Comparison of ENCODE assay signal across 8 mouse cellular contexts in the genomic region with DNA sequence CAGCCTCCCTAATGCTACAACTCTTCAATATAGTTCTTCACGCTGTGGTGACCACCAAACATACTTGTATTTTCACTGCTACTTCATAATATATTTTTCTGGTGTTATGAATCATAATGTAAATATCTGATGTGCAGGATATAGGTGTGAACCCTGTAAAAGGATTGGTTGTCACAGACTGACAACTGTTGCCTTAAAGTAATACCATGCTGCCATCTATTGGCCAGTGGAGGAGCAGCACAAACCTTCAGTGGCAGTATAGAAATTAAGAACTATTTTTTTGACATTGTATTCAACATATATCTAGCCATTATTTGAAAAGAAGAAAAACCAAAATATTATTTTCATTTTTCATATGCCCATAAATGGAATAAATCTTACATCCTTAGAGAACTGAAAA. TPM values are rescaled to one million over a fixed set of nuclear protein-coding genes. Genes with fewer than 3 reads are reported as not detected.
DNase-seq lines count a peak whose midpoint lies in the region; ATAC-seq and TF ChIP-seq lines count a peak whose summit lies in the region.

No protein-coding gene starts in this region.

- H3K9ac ChIP-seq in forebrain, embryonic 11.5 days (ENCODE audit: low read length) = no peak overlapping the region
- H3K9ac ChIP-seq in forebrain, embryonic 13.5 days = no peak overlapping the region
- H3K9ac ChIP-seq in lung, embryonic 14.5 days = no peak overlapping the region

- H3K4me3 ChIP-seq in forebrain, embryonic 11.5 days (ENCODE audit: low read depth, low read length) = no peak overlapping the region
- no peak overlapping the region for H3K4me3 ChIP-seq in forebrain, embryonic 13.5 days
- no peak overlapping the region for H3K4me3 ChIP-seq in lung, embryonic 14.5 days (ENCODE audit: low read depth, low read length)

- no peak overlapping the region for H3K4me2 ChIP-seq in forebrain, embryonic 11.5 days (ENCODE audit: low read depth, low read length, severe bottlenecking)
- no peak overlapping the region for H3K4me2 ChIP-seq in forebrain, embryonic 13.5 days
- no peak overlapping the region for H3K4me2 ChIP-seq in lung, embryonic 14.5 days

- peak; percentile 63 for DNase-seq in forebrain, embryonic 11.5 days (ENCODE audit: low spot score)
- peak; percentile 38 for DNase-seq in urinary bladder, postnatal 14 days (ENCODE audit: low spot score)
- no peak for DNase-seq in urinary bladder, adult 2 months (ENCODE audit: low spot score)
- peak; percentile 51 to 61 for DNase-seq in cerebellum, postnatal 36 days
- DNase-seq in kidney, adult 8-10 months = peak; percentile 20 to 48
- peak; percentile 82 for DNase-seq in lung, embryonic 14.5 days
- DNase-seq in spleen, postnatal 14 days (ENCODE audit: low spot score in 2 of 2) = peak; percentile 9 to 43

- H3K27ac ChIP-seq in forebrain, embryonic 11.5 days (ENCODE audit: low read depth, low read length) = no peak overlapping the region
- no peak overlapping the region for H3K27ac ChIP-seq in forebrain, embryonic 13.5 days
- no peak overlapping the region for H3K27ac ChIP-seq in lung, embryonic 14.5 days (ENCODE audit: low read depth)

- peaks cover 2% of the 10 kb centered on the region; the same call in 1 of the 2 replicates for H3K36me3 ChIP-seq in forebrain, embryonic 11.5 days (ENCODE audit: control insufficient read depth, insufficient read depth, low read length)
- peaks cover 67% of the 10 kb centered on the region for H3K36me3 ChIP-seq in forebrain, embryonic 13.5 days (ENCODE audit: poor library complexity, severe bottlenecking)
- peaks cover 72% of the 10 kb centered on the region for H3K36me3 ChIP-seq in lung, embryonic 14.5 days (ENCODE audit: insufficient read depth)

- WGBS in forebrain, embryonic 11.5 days = 92% methylated on average over 1 of the region's 1 CpGs
- 87% methylated on average over 1 of the region's 1 CpGs for WGBS in forebrain, embryonic 13.5 days
- 85% methylated on average over 1 of the region's 1 CpGs for WGBS in lung, embryonic 14.5 days

- no peaks in the 10 kb centered on the region for H3K4me1 ChIP-seq in forebrain, embryonic 11.5 days (replicated peaks; ENCODE audit: control insufficient read depth, insufficient read depth, low read length)
- no peaks in the 10 kb centered on the region for H3K4me1 ChIP-seq in forebrain, embryonic 13.5 days
- no peaks in the 10 kb centered on the region for H3K4me1 ChIP-seq in lung, embryonic 14.5 days (ENCODE audit: insufficient read depth)

- peak; percentile 70 for TF ChIP-seq CTCF in lung, embryonic 14.5 days (IDR thresholded peaks at IDR 0.05; ENCODE audit: low read depth)

- H3K9me3 ChIP-seq in forebrain, embryonic 11.5 days (ENCODE audit: control insufficient read depth, low read length) = no peaks in the 10 kb centered on the region
- no peaks in the 10 kb centered on the region for H3K9me3 ChIP-seq in forebrain, embryonic 13.5 days (replicated peaks)
- no peaks in the 10 kb centered on the region for H3K9me3 ChIP-seq in lung, embryonic 14.5 days (ENCODE audit: low read depth, low read length)

- ATAC-seq in forebrain, embryonic 11.5 days (replicated peaks; ENCODE audit: low FRiP score) = no peak
- ATAC-seq in forebrain, embryonic 13.5 days = no peak
- no peak; the same call in 1 of the 2 replicates for ATAC-seq in lung, embryonic 14.5 days (ENCODE audit: insufficient read depth)

- H3K27me3 ChIP-seq in forebrain, embryonic 11.5 days (ENCODE audit: control insufficient read depth, insufficient read depth, low read length) = no peaks in the 10 kb centered on the region
- H3K27me3 ChIP-seq in forebrain, embryonic 13.5 days = no peaks in the 10 kb centered on the region
- H3K27me3 ChIP-seq in lung, embryonic 14.5 days (ENCODE audit: insufficient read depth, low read length) = no peaks in the 10 kb centered on the region

RNA-seq across cellular contexts. Expression of gene Ino80, which starts 40.5 kb away (rescaled TPM):
- 6.2 and 6.5 TPM in 2 replicates for polyA plus RNA-seq in forebrain, embryonic 11.5 days (2014; fragmentation: Nextera tagmentation; extraction: Ambion mirVana)
- polyA plus RNA-seq in forebrain, embryonic 13.5 days (2015; fragmentation: Nextera tagmentation; extraction: Ambion mirVana) = 4.1 and 4.6 TPM in 2 replicates
- 11.1 and 13.1 TPM in 2 replicates for polyA plus RNA-seq in urinary bladder, adult 2 months (2012; rRNA removed)
- 6.7 and 6.9 TPM in 2 replicates for polyA plus RNA-seq in lung, embryonic 14.5 days (2014; fragmentation: Nextera tagmentation; extraction: Ambion mirVana)
